Mouse (Mus musculus): Measurements from ENCODE around the gene Gm20388.

Gm20388 gene

DNA sequence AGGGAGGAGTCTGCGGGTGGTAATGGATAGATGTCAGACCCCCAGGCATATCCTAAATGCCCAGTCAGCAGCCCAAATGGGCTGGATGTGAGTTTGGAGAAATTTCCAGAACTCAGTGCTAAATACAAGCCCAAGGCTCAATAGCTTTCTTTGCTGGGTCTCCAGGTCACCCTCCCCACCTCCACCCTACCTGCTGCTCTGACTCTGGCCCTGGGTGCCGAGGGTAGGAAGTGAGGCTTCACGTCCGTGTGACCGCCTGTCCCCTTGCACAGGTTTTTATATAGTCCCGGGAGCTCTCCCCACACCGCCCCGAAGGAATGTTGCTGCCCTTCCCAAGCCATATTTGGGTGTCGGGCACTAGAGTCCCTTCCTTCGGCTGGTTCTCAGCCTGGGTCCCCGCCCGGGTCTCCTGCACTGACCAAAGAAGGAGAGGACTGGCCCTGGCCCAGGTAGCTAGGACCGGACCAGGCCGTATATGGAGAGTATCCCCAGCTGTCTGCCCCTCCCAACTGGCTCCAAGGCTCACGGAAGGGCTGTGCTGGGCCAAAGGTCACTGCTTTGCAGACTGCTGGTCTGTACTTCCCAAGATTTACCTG, 3984.0 kb downstream of the Gm20388 start, which contains the start of gene Acta1:
Gene Acta1 (minus strand): TSS at position 250 of the 596 bp plus-strand sequence.
- DNase-seq (ENCODE audit: low read depth), result no peak

DNA sequence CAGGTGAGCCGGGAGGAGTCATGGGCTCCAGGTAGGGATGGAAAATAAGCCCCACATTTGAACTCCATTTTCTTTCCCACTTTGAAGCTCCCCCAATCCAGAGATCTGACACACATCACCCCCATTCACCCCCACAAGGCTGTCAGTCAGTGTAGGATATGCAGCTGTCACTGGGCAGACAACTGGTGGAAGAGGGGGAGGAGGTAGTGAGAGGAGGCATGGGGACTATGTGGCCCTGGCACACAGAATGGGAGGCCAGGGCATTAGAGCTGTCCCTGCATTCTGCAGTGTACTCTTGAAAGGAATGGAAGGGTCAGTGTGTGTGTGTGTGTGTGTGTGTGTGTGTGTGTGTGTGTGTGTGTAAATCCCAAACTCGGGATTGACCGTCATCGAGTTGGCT, 3984.6 kb downstream of the Gm20388 start:
- no peak for DNase-seq (ENCODE audit: low read depth)

DNA sequence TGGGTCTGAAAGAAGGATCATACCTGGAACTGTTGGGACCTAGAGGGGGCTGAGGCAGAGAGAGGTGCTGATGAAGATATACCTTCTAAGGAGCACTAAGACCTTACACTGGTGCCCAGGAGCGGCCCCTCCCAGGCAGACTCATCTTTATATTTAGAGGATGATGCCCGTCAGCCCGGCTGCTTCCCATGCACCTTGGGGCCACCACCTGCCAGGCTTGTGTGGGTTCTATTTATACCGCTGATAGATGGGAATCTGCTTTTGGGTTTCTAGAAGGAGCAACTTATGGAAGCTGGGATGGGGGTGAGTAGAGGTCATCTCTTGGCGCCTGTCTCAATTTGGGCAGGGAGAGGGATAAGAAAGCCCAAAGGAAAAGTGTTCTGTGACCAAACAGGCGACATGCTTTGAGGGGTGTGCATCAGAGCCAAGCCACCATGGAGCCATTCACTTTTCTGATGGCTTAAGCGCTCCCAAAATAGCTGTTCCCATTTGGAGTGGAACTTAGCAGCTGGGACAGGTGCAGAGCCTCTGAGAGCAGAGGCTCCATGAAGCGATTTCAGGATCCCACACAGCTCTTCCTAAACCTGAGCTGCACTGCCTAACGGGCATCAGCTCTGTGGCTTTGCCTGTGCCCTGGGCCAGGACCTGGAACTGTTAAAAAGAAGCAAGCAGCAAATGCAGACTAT, 3985.2 kb downstream of the Gm20388 start:
- DNase-seq (ENCODE audit: low read depth), result no peak

- DNase-seq (ENCODE audit: low read depth), result no peak
Measured at GRCm38 (mm10) chr8:123896366-123896761, 3985.7 kb downstream of the Gm20388 start.

DNA sequence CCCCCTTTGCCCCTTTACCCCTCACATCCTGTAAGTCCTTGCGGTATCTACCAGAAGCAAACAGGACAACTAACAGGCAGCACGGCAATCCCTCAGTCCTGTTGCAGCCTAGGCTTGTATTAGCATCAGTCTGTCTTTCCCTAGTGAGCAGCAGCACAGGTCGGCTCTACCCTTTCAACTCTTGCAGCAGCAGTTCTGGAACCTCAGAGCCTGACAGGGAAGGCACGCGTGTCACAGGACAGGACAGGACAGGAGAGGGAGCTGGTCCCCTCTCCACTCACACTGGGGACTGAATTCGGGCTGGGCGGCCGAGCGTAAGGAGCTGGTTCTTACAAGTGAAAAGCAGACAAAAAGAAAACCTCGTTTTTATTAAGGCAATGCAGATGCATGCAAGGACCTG, 3986.1 kb downstream of the Gm20388 start:
- no peak for DNase-seq (ENCODE audit: low read depth)

DNA sequence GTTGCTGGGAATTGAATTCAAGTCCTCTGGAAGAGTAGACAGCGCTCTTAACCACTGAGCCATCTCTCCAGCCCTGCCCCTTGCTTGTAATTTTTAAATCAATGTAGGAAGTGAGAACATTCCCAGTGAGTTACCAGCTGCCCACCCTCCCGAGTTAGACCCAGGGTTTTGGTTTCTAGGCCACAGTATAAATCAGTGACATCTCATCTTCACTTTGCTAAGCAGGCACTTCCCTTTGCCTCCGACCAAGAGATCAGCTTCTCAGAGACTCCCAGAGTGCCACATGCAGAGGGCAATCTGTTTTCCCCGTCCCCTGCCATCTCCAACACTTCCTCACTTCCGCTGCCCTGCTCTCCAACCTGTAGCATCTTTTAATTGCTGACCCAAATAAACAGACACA, 3987.9 kb downstream of the Gm20388 start:
- DNase-seq (ENCODE audit: low read depth), result no peak

- no peak for DNase-seq (ENCODE audit: low read depth)
Measured at GRCm38 (mm10) chr8:123899366-123899765, 3988.7 kb downstream of the Gm20388 start.

DNA sequence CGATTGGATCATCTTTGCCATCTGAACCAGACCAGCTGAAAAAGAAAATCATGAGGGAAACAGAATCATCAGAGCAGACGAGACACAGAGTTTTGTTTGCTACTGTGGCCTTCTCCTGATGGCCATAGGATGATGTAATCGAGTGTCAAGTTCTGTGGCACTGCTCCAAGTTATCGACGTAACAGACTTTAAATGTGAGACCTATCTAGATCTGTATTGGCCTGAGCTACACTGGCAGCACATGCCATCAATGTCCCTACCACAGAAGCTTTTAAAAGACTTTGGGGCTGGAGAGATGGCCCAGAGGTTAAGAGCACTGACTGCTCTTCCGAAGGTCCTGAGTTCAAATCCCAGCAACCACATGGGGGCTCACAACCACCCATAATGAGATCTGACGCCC, 3992.0 kb downstream of the Gm20388 start:
- no peak for DNase-seq (ENCODE audit: low read depth)

- DNase-seq (ENCODE audit: low read depth), result no peak
Measured at GRCm38 (mm10) chr8:123907604-123908003, 3997.0 kb downstream of the Gm20388 start.

GRCm38 (mm10) chr8:123912265-123912664, 4001.6 kb downstream of the Gm20388 start:
- peak; percentile 69 for DNase-seq (ENCODE audit: low read depth)

GRCm38 (mm10) chr8:123914635-123915034, 4004.0 kb downstream of the Gm20388 start:
- DNase-seq (ENCODE audit: low read depth), result no peak

DNA sequence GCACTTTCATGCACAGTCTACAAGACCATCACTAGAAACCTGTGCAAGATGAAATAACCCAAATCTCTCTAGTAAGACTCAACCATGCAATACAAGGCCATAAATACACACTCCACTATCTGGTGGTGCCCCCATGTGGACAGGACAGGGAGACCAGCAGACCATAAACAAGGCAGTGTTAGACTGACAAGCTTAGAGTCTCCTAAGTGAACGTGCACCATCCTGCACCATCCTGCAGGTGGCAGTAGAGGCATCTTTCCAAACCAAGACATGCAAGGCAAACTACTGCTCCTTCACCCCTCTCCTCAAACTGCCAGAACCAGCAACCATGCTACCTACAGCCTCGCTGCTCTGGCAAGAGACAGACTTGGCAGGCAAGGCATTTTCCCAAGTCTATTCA, 4014.1 kb downstream of the Gm20388 start:
- DNase-seq (ENCODE audit: low read depth), result peak; percentile 97

- no peak for DNase-seq (ENCODE audit: low read depth)
Measured at GRCm38 (mm10) chr8:123925671-123926070, 4015.0 kb downstream of the Gm20388 start.

DNA sequence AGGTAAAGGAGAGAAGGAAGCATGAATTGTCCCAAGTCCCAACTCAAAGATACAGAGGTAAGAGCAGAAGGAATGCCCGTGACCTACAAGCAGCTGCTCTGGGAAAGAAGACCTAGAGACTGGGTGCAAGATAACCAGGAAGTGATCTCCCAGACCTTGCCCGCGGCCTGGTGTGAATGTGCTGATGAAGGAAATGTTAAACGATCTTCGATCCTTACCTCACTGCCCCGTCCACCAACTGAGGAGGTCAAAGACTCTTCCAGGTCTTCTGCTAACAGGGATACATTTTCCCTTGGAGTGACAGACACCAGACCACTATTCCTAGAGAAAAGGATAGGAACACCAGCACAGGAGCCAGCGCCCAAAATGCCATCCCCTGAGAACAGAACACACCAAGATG, 4018.4 kb downstream of the Gm20388 start:
- DNase-seq (ENCODE audit: low read depth), result no peak

- peak; percentile 100 for DNase-seq (ENCODE audit: low read depth)
Measured at GRCm38 (mm10) chr8:123948942-123949685, 4038.5 kb downstream of the Gm20388 start, which contains the start of gene Nup133. Gene Nup133 (minus strand): TSS chr8:123949265.

GRCm38 (mm10) chr8:123949686-123949986, 4039.0 kb downstream of the Gm20388 start:
- DNase-seq (ENCODE audit: low read depth), result no peak

- peak; percentile 84 for DNase-seq (ENCODE audit: low read depth)
Measured at GRCm38 (mm10) chr8:123950077-123950802, 4039.6 kb downstream of the Gm20388 start.

DNA sequence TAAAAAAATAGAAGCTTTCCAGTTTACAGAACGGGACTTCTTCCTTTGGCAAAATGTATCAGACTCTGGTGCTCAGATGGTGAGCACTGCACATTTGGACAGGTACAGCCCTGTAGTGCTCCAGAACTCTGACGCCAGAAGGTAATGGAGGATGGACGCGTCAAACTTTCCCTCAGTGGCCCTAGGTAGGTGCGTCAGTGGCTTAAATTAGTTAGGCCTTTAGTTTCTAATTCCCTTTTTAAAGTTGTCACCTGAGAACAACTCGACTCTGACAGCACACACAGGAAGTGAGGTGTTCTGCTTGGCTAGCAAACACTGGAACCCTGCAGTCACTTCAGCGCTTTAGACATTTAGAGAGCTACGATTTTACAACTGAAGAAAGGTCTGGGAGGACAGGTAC, 4043.0 kb downstream of the Gm20388 start:
- no peak for DNase-seq (ENCODE audit: low read depth)

DNA sequence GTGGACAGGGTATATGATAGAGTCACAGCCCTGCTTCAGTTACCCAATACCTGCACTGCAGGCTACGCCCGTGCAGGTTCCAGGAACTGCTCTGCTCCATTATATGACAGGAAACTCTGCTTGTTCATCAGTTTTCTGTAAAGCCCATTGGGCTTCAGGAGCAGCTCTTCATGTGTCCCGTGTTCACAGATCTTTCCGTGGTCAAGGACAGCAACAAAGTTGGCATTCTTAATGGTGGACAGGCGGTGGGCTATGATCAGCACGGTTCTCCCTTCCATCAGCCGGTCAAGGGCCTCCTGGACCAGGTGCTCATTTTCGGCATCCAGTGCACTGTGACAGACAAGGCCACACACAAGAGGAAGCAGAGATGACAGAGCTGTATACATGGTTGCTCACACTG, 4043.6 kb downstream of the Gm20388 start:
- no peak for DNase-seq (ENCODE audit: low read depth)

- DNase-seq (ENCODE audit: low read depth), result no peak
Measured at GRCm38 (mm10) chr8:123958130-123958529, 4047.5 kb downstream of the Gm20388 start.

GRCm38 (mm10) chr8:123959473-123959872, 4048.8 kb downstream of the Gm20388 start:
- DNase-seq (ENCODE audit: low read depth), result no peak

- DNase-seq (ENCODE audit: low read depth), result no peak
Measured at GRCm38 (mm10) chr8:123960056-123960455, 4049.4 kb downstream of the Gm20388 start.

DNA sequence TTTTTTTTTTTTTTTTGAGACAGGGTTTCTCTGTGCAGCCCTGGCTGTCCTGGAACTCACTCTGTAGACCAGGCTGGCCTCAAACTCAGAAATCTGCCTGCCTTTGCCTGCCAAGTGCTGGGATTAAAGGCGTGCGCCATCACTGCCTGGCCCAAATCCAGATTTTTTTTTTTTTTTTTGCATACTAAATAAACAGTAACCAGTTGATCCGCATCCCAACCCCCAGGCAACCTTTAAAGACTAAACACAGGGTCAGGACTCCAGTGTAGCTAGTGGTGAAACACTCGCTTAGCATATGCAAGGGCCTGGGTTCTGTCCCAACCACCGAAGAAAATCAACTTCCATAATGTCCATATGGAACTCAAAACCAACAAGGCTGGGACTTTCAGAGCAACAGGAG, 4049.9 kb downstream of the Gm20388 start:
- DNase-seq (ENCODE audit: low read depth), result peak; percentile 14

Measured in NIH3T3 (cell line).